Mouse (Mus musculus) hindbrain, postnatal 0 days (tissue): ENCODE measurements around the gene Rit1. TPM values are rescaled to one million over a fixed set of nuclear protein-coding genes. Genes with fewer than 3 reads are reported as not detected.
"Not testable (repeated sequence)": the region's sequence is repeated elsewhere in the genome, so short reads cannot be mapped to it uniquely, and the experiment has no call there.

Experiments
- ATAC-seq: fragments of 200-750 bp; cut with Nextera tagmentation; 2 replicates; pipeline ENCODE4 v1.8.0; 2017; ENCODE audit warnings: mild to moderate bottlenecking, moderate TSS enrichment, moderate library complexity
- DNase-seq: peaks from one replicate; pipeline ENCODE4 v3.0.0-alpha.2; 2015; ENCODE audit warnings: low spot score
- H3K27ac ChIP-seq: fragments of 300-500 bp; sonication (generic); 2 replicates; pipeline ENCODE4 v1.5.1; 2014; ENCODE audit warnings: mild to moderate bottlenecking
- H3K27me3 ChIP-seq: fragments of 300-500 bp; sonication (generic); 2 replicates; pipeline ENCODE4 v1.6.1; 2014; ENCODE audit warnings: low read length, mixed read lengths; ENCODE audit not compliant: insufficient read depth
- H3K36me3 ChIP-seq: fragments of 300-500 bp; sonication (generic); 2 replicates; pipeline ENCODE4 v1.6.1; 2014; ENCODE audit warnings: low read length, mixed read lengths; ENCODE audit not compliant: insufficient read depth
- H3K4me1 ChIP-seq: fragments of 300-500 bp; sonication (generic); 2 replicates; pipeline ENCODE4 v1.6.1; 2014; ENCODE audit warnings: antibody characterized with exemption, low read length, mixed read lengths; ENCODE audit not compliant: insufficient read depth
- H3K4me2 ChIP-seq: fragments of 300-500 bp; sonication (generic); 2 replicates; pipeline ENCODE4 v1.6.1; 2014; ENCODE audit warnings: low read depth, mild to moderate bottlenecking, low read length, moderate library complexity, mixed read lengths
- H3K4me3 ChIP-seq: fragments of 300-500 bp; sonication (generic); 2 replicates; pipeline ENCODE4 v1.5.1; 2014; ENCODE audit warnings: low read length
- H3K9ac ChIP-seq: fragments of 300-500 bp; sonication (generic); replicated peaks from 2 replicates; pipeline ENCODE4 v1.6.1; 2014; ENCODE audit warnings: mild to moderate bottlenecking, low read length, moderate library complexity, mixed read lengths
- H3K9me3 ChIP-seq: fragments of 300-500 bp; sonication (generic); 2 replicates; pipeline ENCODE4 v1.6.1; 2016; ENCODE audit warnings: low read length, mixed read lengths
- WGBS: fragments of 180-500 bp; shearing (Covaris S2); extraction: QIAGEN DNeasy Blood & Tissue Kit; methylation state at CpG from one replicate; pipeline ENCODE4 v1.1.7; 2014; 5-methylcytosine and 5-hydroxymethylcytosine counted together
- polyA plus RNA-seq: library from polyadenylated mRNA; unstranded; fragments of >200 nt; fragmentation: Nextera tagmentation; extraction: Ambion mirVana; gene quantifications from 2 replicates; pipeline ENCODE4 v1.2.1, GENCODE M21; 2015
- total RNA-seq: library from RNA; depleted of rRNA; stranded (reverse); fragments of >200 nt; gene quantifications from 2 replicates; pipeline ENCODE4 v1.2.3, GENCODE M21; 2014; rRNA removed

Gene Rit1
- total and polyA plus RNA-seq, 2 experiments from 2014 or later, result 68.7 to 76.7 TPM

DNA sequence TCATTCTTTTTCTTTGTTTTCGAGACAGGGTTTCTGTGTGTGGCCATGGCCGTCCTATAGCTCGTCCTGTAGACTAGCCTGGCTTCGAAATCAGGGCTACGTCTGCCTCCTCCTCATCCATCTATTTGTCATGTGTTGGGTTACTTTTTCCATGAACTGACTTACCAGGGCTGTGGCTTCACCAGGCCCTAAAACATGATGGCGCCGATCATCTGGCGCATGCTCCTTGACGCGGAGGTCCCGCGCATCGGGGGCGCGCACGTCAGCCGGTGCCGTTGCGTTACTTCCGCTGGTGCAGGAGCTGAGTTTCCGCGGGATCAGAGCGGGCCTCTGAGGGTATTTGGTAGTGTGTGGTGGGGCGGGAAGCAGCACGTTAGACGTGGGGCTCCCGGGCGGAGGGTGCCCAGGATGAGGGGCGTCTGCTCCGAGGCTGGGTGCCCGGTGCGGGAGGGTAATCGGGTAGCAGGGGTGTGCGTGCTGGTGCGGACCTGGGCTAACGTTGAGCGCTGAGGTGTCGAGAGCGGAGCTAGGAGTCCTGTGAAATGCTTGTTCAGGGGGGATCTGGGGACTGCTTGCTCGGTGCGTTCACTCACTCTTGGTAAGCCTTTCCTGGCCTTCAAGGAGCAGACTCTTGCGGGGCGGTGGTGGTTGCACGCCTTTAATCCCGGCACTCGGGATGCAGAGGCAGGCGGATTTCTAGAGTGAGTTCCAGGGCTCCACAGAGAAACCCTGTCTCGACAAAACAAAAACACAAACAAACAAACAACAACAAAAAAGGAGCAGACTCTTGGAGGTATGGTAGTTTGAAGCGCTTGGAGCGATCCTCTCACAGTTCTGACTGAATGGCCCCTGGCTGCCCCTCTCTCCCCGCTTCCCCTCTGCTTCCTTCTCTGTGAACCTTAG is 58.6 kb downstream of the Rit1 start, which contains the start of gene Syt11:
TSS of gene Syt11 (minus strand) at position 226 of the 903 bp plus-strand sequence.
- not testable (repeated sequence) for H3K36me3 ChIP-seq, H3K9me3 ChIP-seq, H3K9ac ChIP-seq, H3K27me3 ChIP-seq, H3K4me1 ChIP-seq
- 3% methylated on average over 32 of the region's 51 CpGs for WGBS
- H3K4me3 ChIP-seq, result peak within 1 kb of the TSS; percentile 33
- peak; percentile 13 for DNase-seq
- peak; percentile 76 for ATAC-seq
- peak within 1 kb of the TSS; percentile 74 for H3K27ac ChIP-seq
- H3K4me2 ChIP-seq, result peak within 1 kb of the TSS; percentile 25; the same call in 1 of the 2 replicates

Other genes starting within 250 kb of the Rit1 start
- gene Lmna, start 206.9 kb upstream of the Rit1 start, total RNA-seq, result 59.7 and 60.8 TPM in 2 replicates
- 59.1 and 61.1 TPM in 2 replicates for gene Lmna, start 206.9 kb upstream of the Rit1 start, polyA plus RNA-seq
- 52.3 and 54.5 TPM in 2 replicates for gene Mex3a, start 184.4 kb upstream of the Rit1 start, total RNA-seq
- gene Mex3a, start 184.4 kb upstream of the Rit1 start, polyA plus RNA-seq, result 13.9 and 15.3 TPM in 2 replicates
- not detected in 2 replicates for gene Rab25, start 168.5 kb upstream of the Rit1 start, total RNA-seq
- gene Rab25, start 168.5 kb upstream of the Rit1 start, polyA plus RNA-seq, result 0.44 and 1.3 TPM in 2 replicates
- gene Lamtor2, start 163.8 kb upstream of the Rit1 start, total RNA-seq, result 45.1 and 59.2 TPM in 2 replicates
- gene Lamtor2, start 163.8 kb upstream of the Rit1 start, polyA plus RNA-seq, result 189 and 198 TPM in 2 replicates
- 119 and 131 TPM in 2 replicates for gene Ubqln4, start 163.1 kb upstream of the Rit1 start, total RNA-seq
- 29.4 and 29.8 TPM in 2 replicates for gene Ubqln4, start 163.1 kb upstream of the Rit1 start, polyA plus RNA-seq
- gene Ssr2, start 141.0 kb upstream of the Rit1 start, total RNA-seq, result 247 and 307 TPM in 2 replicates
- gene Ssr2, start 141.0 kb upstream of the Rit1 start, polyA plus RNA-seq, result 209 and 210 TPM in 2 replicates
- gene Arhgef2, start 110.9 kb upstream of the Rit1 start, total RNA-seq, result 93.4 and 100 TPM in 2 replicates
- 56.0 and 57.1 TPM in 2 replicates for gene Arhgef2, start 110.9 kb upstream of the Rit1 start, polyA plus RNA-seq
- not detected in 2 replicates for gene Rxfp4, start 63.7 kb upstream of the Rit1 start, total RNA-seq
- not detected in 2 replicates for gene Rxfp4, start 63.7 kb upstream of the Rit1 start, polyA plus RNA-seq
- 57.9 and 74.4 TPM in 2 replicates for gene Khdc4, start 31.0 kb upstream of the Rit1 start, total RNA-seq
- gene Khdc4, start 31.0 kb upstream of the Rit1 start, polyA plus RNA-seq, result 66.1 and 70.7 TPM in 2 replicates
- 201 and 216 TPM in 2 replicates for gene Syt11, start 58.3 kb downstream of the Rit1 start, total RNA-seq
- 265 and 273 TPM in 2 replicates for gene Syt11, start 58.3 kb downstream of the Rit1 start, polyA plus RNA-seq
- gene Gon4l, start 118.4 kb downstream of the Rit1 start, total RNA-seq, result 33.6 and 34.3 TPM in 2 replicates
- gene Gon4l, start 118.4 kb downstream of the Rit1 start, polyA plus RNA-seq, result 7.6 and 8.4 TPM in 2 replicates
- gene Msto1, start 197.2 kb downstream of the Rit1 start, total RNA-seq, result 40.5 and 47.9 TPM in 2 replicates
- gene Msto1, start 197.2 kb downstream of the Rit1 start, polyA plus RNA-seq, result 45.9 and 48.8 TPM in 2 replicates
- gene Ash1l, start 233.8 kb downstream of the Rit1 start, total RNA-seq, result 18.3 and 22.1 TPM in 2 replicates
- 14.4 and 16.1 TPM in 2 replicates for gene Ash1l, start 233.8 kb downstream of the Rit1 start, polyA plus RNA-seq
- gene Dap3, start 234.3 kb downstream of the Rit1 start, total RNA-seq, result 53.6 and 69.7 TPM in 2 replicates
- gene Dap3, start 234.3 kb downstream of the Rit1 start, polyA plus RNA-seq, result 117 and 118 TPM in 2 replicates